Mouse (Mus musculus): ENCODE measurements around the gene Vmn2r95. TPM values are rescaled to one million over a fixed set of nuclear protein-coding genes. Genes with fewer than 3 reads are reported as not detected.
"Not testable (repeated sequence)": the region's sequence is repeated elsewhere in the genome, so short reads cannot be mapped to it uniquely, and the experiment has no call there.

The Vmn2r95 gene
- not detected for total RNA-seq (2021)
- not detected in 2 replicates for polyA plus RNA-seq (2012; rRNA removed)
- long read RNA-seq = 0 reads

GRCm38 (mm10) chr17:18423778-18424177, at the start of gene Vmn2r95:
Gene Vmn2r95, plus strand, starts transcription at chr17:18424078.
- DNase-seq = no peak
- Histone ChIP-seq H3K27ac (no peak within 1 kb of the TSS), H3K9ac (ENCODE audit: low read depth, low read length) (no peak within 1 kb of the TSS), H3K4me3 (no peak within 1 kb of the TSS), H3K4me1 (ENCODE audit: control insufficient read depth, insufficient read depth, low read length) (no peaks in the 10 kb centered on the region), H3K36me3 (ENCODE audit: control insufficient read depth, insufficient read depth, low read length) (no peaks in the 10 kb centered on the region), H3K27me3 (ENCODE audit: control insufficient read depth, insufficient read depth, low read length) (no peaks in the 10 kb centered on the region), H3K79me2 (replicated peaks; ENCODE audit: control insufficient read depth, insufficient read depth, low read length) (no peaks in the 10 kb centered on the region)
- intact Hi-C loops (cut with DNase I) = no loop called here
- TF ChIP-seq CTCF (IDR thresholded peaks at IDR 0.05) (no peak), EP300 (IDR thresholded peaks at IDR 0.05; ENCODE audit: insufficient read depth, low read depth, low read length) (no peak), POLR2A (IDR thresholded peaks at IDR 0.05; ENCODE audit: insufficient read depth, low read depth, low read length) (no peak)
- WGBS = 13% methylated on average over 1 of the region's 1 CpGs

DNA sequence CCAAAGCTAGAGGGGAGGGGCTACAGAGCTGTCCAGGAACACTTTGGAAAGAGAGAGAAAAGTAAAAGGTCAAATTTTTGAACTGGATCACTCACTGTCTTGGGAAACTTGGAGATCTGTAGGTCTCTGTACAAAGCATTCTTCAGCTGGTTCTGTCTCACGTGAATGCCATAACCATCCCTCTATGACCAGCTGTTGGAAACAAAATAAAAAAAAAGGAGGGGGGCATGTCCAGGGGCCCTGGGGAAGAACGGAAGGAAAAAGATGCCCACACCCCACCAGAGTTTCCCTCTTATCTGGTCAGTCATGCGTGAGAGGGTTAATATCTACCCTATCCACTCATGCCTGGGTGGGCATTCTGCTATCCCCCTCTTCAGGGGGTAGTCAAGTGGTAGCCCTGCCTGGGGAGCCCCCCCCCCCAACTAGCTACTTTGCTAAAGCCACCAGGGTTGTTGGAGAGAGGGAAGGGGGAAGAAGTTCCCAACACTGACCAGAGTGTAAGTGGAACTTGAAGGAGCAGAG, 31.8 kb downstream of the Vmn2r95 start:
- no peaks in the 10 kb centered on the region for H3K4me1 ChIP-seq (ENCODE audit: control insufficient read depth, insufficient read depth, low read length)
- H3K9ac ChIP-seq (ENCODE audit: low read depth, low read length) = no peak overlapping the region
- no peak overlapping the region for H3K4me3 ChIP-seq
- no peak for DNase-seq
- H3K27ac ChIP-seq = no peak overlapping the region
- no peaks in the 10 kb centered on the region for H3K79me2 ChIP-seq (replicated peaks; ENCODE audit: control insufficient read depth, insufficient read depth, low read length)
- TF ChIP-seq CTCF (IDR thresholded peaks at IDR 0.05) (no peak), POLR2A (IDR thresholded peaks at IDR 0.05; ENCODE audit: insufficient read depth, low read depth, low read length) (no peak), EP300 (IDR thresholded peaks at IDR 0.05; ENCODE audit: insufficient read depth, low read depth, low read length) (no peak)
- no peaks in the 10 kb centered on the region for H3K27me3 ChIP-seq (ENCODE audit: control insufficient read depth, insufficient read depth, low read length)
- 67% methylated on average over 3 of the region's 3 CpGs for WGBS
- intact Hi-C loops (cut with DNase I) = no loop called here
- no peaks in the 10 kb centered on the region for H3K36me3 ChIP-seq (ENCODE audit: control insufficient read depth, insufficient read depth, low read length)

DNA sequence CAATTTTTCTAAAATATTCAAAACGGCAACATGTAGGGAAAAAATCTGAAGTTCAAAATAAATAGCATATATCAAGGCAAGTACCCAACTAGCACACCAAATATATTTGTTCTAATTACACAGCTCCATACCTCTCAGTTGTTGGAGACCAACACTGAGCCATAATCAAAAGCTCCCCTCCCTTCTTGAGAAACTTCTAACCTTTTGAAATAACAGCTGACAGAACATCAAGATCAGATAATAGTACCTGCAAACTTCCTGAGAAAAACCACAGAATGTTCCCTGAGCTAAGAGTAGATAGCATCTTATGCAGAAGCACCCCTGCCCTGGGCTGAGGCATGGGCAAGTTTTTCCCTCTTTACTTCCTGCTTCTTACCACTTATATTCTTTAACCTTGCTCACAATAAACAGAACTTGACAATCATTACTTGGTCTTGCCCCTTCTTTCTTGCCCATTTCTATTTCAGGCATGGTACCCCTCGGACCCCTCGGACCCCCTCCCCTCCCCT, 34.3 kb downstream of the Vmn2r95 start:
- 76% methylated on average over 3 of the region's 3 CpGs for WGBS

DNA sequence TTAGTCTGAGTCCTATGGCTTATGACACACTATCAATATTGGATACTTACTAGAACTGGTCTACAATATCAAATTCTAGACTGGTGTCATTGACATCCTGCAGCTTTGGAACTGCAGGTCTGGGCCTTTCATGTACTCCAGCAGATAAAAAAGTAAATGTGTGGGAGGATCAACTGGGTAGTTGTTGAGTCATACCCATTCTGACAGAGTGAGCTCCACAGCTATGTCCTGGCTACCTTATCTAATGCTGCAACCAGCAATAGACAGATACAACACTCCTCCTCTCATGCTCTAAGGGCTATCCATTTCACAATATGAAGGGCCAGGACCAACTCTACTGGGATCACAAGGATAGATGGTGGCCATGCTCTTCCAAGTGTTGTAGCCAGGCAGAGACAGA, 38.8 kb downstream of the Vmn2r95 start:
- DNase-seq = no peak
- intact Hi-C loops (cut with DNase I) = no loop called here
- TF ChIP-seq EP300 (IDR thresholded peaks at IDR 0.05; ENCODE audit: insufficient read depth, low read depth, low read length) = no peak
- TF ChIP-seq CTCF (IDR thresholded peaks at IDR 0.05) = no peak
- TF ChIP-seq POLR2A (IDR thresholded peaks at IDR 0.05; ENCODE audit: insufficient read depth, low read depth, low read length) = no peak

More for the DNA sequence above, 34.3 kb downstream of the Vmn2r95 start:
- H3K4me3 ChIP-seq; intact Hi-C loops (cut with DNase I); H3K27ac ChIP-seq; H3K27me3 ChIP-seq (ENCODE audit: control insufficient read depth, insufficient read depth, low read length); DNase-seq; H3K4me1 ChIP-seq (ENCODE audit: control insufficient read depth, insufficient read depth, low read length); H3K36me3 ChIP-seq (ENCODE audit: control insufficient read depth, insufficient read depth, low read length); H3K9ac ChIP-seq (ENCODE audit: low read depth, low read length); H3K79me2 ChIP-seq (replicated peaks; ENCODE audit: control insufficient read depth, insufficient read depth, low read length): not testable (repeated sequence)

DNA sequence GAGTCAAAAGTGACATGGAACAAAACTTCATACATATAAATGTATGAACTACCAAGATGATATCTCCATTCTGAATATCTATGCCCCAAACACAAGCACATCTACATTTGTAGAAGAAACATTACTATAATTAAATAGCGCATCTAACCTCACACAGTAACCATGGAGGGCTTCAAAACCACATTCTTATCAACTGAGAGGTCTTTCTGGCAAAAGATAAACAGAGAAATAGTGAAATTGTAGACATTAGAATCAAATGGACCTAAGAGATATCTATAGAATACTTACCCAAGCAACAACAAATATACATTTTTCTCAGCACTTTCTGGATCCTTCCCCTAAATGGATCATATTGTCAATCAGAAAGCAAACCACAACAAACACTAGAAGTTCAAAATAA, 56.0 kb downstream of the Vmn2r95 start:
- Histone ChIP-seq H3K4me1 (ENCODE audit: control insufficient read depth, insufficient read depth, low read length) (no peaks in the 10 kb centered on the region), H3K4me3 (no peak overlapping the region), H3K36me3 (ENCODE audit: control insufficient read depth, insufficient read depth, low read length) (no peaks in the 10 kb centered on the region), H3K27me3 (ENCODE audit: control insufficient read depth, insufficient read depth, low read length) (no peaks in the 10 kb centered on the region), H3K79me2 (replicated peaks; ENCODE audit: control insufficient read depth, insufficient read depth, low read length) (no peaks in the 10 kb centered on the region), H3K9ac (ENCODE audit: low read depth, low read length) (no peak overlapping the region), H3K27ac (no peak overlapping the region)
- WGBS = 45% methylated on average over 1 of the region's 1 CpGs
- no peak for DNase-seq
- TF ChIP-seq EP300 (IDR thresholded peaks at IDR 0.05; ENCODE audit: insufficient read depth, low read depth, low read length) = no peak
- no peak for TF ChIP-seq CTCF (IDR thresholded peaks at IDR 0.05)
- TF ChIP-seq POLR2A (IDR thresholded peaks at IDR 0.05; ENCODE audit: insufficient read depth, low read depth, low read length) = no peak
- intact Hi-C loops (cut with DNase I) = no loop called here

More for the DNA sequence above, 38.8 kb downstream of the Vmn2r95 start:
- H3K27ac ChIP-seq = no peak overlapping the region
- H3K79me2 ChIP-seq (replicated peaks; ENCODE audit: control insufficient read depth, insufficient read depth, low read length) = no peaks in the 10 kb centered on the region
- no peaks in the 10 kb centered on the region for H3K4me1 ChIP-seq (ENCODE audit: control insufficient read depth, insufficient read depth, low read length)
- H3K9ac ChIP-seq (ENCODE audit: low read depth, low read length) = no peak overlapping the region
- no peak overlapping the region for H3K4me3 ChIP-seq
- no peaks in the 10 kb centered on the region for H3K27me3 ChIP-seq (ENCODE audit: control insufficient read depth, insufficient read depth, low read length)
- no peaks in the 10 kb centered on the region for H3K36me3 ChIP-seq (ENCODE audit: control insufficient read depth, insufficient read depth, low read length)

Other genes starting within 250 kb of the Vmn2r95 start
- gene Vmn2r94, start 146.3 kb upstream of the Vmn2r95 start, total RNA-seq (2021) = not detected
- not detected in 2 replicates for gene Vmn2r94, start 146.3 kb upstream of the Vmn2r95 start, polyA plus RNA-seq (2012; rRNA removed)
- gene Vmn2r93, start 126.0 kb upstream of the Vmn2r95 start, total RNA-seq (2021) = not detected
- gene Vmn2r93, start 126.0 kb upstream of the Vmn2r95 start, polyA plus RNA-seq (2012; rRNA removed) = not detected in 2 replicates
- gene Vmn2r96, start 149.1 kb downstream of the Vmn2r95 start, total RNA-seq (2021) = not detected
- not detected in 2 replicates for gene Vmn2r96, start 149.1 kb downstream of the Vmn2r95 start, polyA plus RNA-seq (2012; rRNA removed)